Mouse (Mus musculus) bone marrow macrophage, adult 2 months (primary cell): ENCODE results near the gene Gm5134.

Experiments
- CTCF ChIP-seq: IDR thresholded peaks from 2 replicates; pipeline ENCODE4 v1.5.1; 2012; ENCODE audit warnings: low read depth, mild to moderate bottlenecking, low read length, moderate library complexity
- POLR2A ChIP-seq: IDR thresholded peaks from 2 replicates; pipeline ENCODE4 v1.6.1; 2012; ENCODE audit warnings: mild to moderate bottlenecking, low read depth, low read length, borderline replicate concordance

DNA sequence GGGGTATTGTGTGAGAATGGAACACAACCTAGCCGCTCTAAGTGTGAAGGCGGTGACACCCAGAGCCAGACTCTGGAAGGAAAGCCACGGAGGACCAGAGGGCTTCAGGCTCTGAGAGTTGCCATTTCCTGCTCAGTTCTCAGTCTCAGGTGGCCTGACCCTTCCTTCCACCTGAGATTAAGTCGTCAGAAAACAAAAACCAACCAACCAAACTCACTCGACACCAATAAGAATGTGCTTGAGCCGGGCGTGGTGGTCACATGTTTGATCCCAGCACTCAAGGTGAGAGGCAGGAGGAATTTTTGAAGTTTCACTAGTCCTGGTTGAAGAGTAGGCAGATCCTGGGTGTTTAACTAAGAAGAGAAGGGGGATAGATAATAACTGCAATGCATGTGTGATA lies 8.4 kb upstream of the Gm5134 start:
- TF ChIP-seq CTCF: no peak
- TF ChIP-seq POLR2A: no peak
